Mouse (Mus musculus) C2C12 (cell line): ENCODE results near the gene Pde4c.

Experiments
- CEBPB ChIP-seq: IDR thresholded peaks from one replicate; pipeline ENCODE4 v1.6.1; 2011; ENCODE audit warnings: low read depth, mild to moderate bottlenecking, control low read depth, moderate library complexity
- CTCF ChIP-seq: IDR thresholded peaks from one replicate; pipeline ENCODE4 v1.5.1; 2011; ENCODE audit not compliant: control insufficient read depth, insufficient read depth, insufficient read length
- FOSL1 ChIP-seq: IDR thresholded peaks from one replicate; pipeline ENCODE4 v1.8.0; 2011; ENCODE audit warnings: mild to moderate bottlenecking, low read length; ENCODE audit not compliant: poor library complexity, insufficient read depth, severe bottlenecking
- MYOD1 ChIP-seq: IDR thresholded peaks from one replicate; pipeline ENCODE4 v1.6.1; 2011; ENCODE audit warnings: low read depth; ENCODE audit not compliant: control insufficient read depth, insufficient read length
- USF1 ChIP-seq: IDR thresholded peaks from one replicate; pipeline ENCODE4 v1.6.1; 2011; ENCODE audit warnings: low read depth, mild to moderate bottlenecking, control low read depth, moderate library complexity

- TF ChIP-seq CTCF (no peak), USF1 (no peak), CEBPB (no peak), MYOD1 (no peak), FOSL1 (no peak)
These were observed 47.2 kb downstream of the Pde4c start for GRCm38 (mm10) chr8:70770748-70771147.
